Mouse (Mus musculus): ENCODE measurements around the gene Kbtbd6.

DNA sequence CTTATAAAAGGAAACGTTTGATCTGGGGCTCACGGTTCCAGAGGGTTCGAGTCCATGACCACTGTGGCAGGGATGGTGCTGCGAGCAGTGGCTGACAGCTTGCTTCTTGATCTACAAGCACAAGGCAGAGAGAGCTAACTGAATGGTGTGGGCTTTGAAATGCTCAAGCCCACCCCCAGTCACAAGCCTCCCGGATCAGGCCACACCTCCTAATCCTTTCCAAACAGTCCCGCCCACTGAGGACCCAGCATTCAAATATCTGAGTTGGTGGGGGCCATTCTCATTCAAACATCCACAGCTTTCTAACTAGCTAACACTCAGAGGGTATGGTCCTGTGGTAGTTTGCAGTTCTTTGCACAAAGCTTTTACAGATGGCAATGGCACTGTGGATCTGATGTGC, 38.5 kb upstream of the Kbtbd6 start:
- no peak for TF ChIP-seq CTCF (IDR thresholded peaks at IDR 0.05; ENCODE audit: low read depth)
- TF ChIP-seq EP300 (optimal IDR thresholded peaks at IDR 0.05) = no peak
